Mouse (Mus musculus) regulatory T cell (primary cell): ENCODE data around the gene Slc2a12.

ENCODE experiments used
- in situ Hi-C: fragments of 300-600 bp; cut with MboI, MseI; formaldehyde crosslinking; loops from one replicate; pipeline ENCODE4 v1.15.1; 2025; ENCODE audit warnings: high pct_unique_total_duplicates

Slc2a12 gene

GRCm38 (mm10) chr10:22660286-22661000 is 15.6 kb downstream of the Slc2a12 start:
- in situ Hi-C loops, result loop anchor here (5.0 kb wide), 1 partner anchor 52 kb away; no protein-coding TSS in a partner anchor

- in situ Hi-C loops, result no loop called here
These were observed 23.7 kb downstream of the Slc2a12 start for GRCm38 (mm10) chr10:22668509-22668908.

- in situ Hi-C loops, result no loop called here
These were observed 29.4 kb downstream of the Slc2a12 start for GRCm38 (mm10) chr10:22674176-22674575.

- in situ Hi-C loops, result no loop called here
These were observed 31.2 kb downstream of the Slc2a12 start for GRCm38 (mm10) chr10:22675848-22676630.

- in situ Hi-C loops, result no loop called here
These were observed 51.4 kb downstream of the Slc2a12 start for GRCm38 (mm10) chr10:22696236-22696635.

- in situ Hi-C loops, result no loop called here
These were observed 52.1 kb downstream of the Slc2a12 start for GRCm38 (mm10) chr10:22696864-22697263.

GRCm38 (mm10) chr10:22698158-22698953 is 53.5 kb downstream of the Slc2a12 start:
- in situ Hi-C loops, result no loop called here

GRCm38 (mm10) chr10:22699487-22700335 is 54.9 kb downstream of the Slc2a12 start:
- in situ Hi-C loops, result no loop called here

- in situ Hi-C loops, result no loop called here
These were observed 56.0 kb downstream of the Slc2a12 start for GRCm38 (mm10) chr10:22700773-22701172.

GRCm38 (mm10) chr10:22701485-22702315 is 56.9 kb downstream of the Slc2a12 start:
- in situ Hi-C loops, result no loop called here

- in situ Hi-C loops, result no loop called here
These were observed 59.0 kb downstream of the Slc2a12 start for GRCm38 (mm10) chr10:22703844-22704243.

- in situ Hi-C loops, result no loop called here
These were observed 63.5 kb downstream of the Slc2a12 start for GRCm38 (mm10) chr10:22708190-22708843.

GRCm38 (mm10) chr10:22710173-22710777 is 65.5 kb downstream of the Slc2a12 start:
- in situ Hi-C loops, result loop anchor here (5.0 kb wide), 1 partner anchor 48 kb away; no protein-coding TSS in a partner anchor

- in situ Hi-C loops, result loop anchor here (5.0 kb wide), 1 partner anchor 51 kb away; no protein-coding TSS in a partner anchor
These were observed 68.1 kb downstream of the Slc2a12 start for GRCm38 (mm10) chr10:22712955-22713354.

GRCm38 (mm10) chr10:22714520-22714919 is 69.7 kb downstream of the Slc2a12 start:
- in situ Hi-C loops, result loop anchor here (5.0 kb wide), 1 partner anchor 52 kb away; no protein-coding TSS in a partner anchor

- in situ Hi-C loops, result no loop called here
These were observed 73.7 kb downstream of the Slc2a12 start for GRCm38 (mm10) chr10:22718475-22718874.

GRCm38 (mm10) chr10:22720781-22721529 is 76.1 kb downstream of the Slc2a12 start:
- in situ Hi-C loops, result no loop called here

GRCm38 (mm10) chr10:22725166-22725565 is 80.4 kb downstream of the Slc2a12 start:
- in situ Hi-C loops, result no loop called here
